In the genomic region with DNA sequence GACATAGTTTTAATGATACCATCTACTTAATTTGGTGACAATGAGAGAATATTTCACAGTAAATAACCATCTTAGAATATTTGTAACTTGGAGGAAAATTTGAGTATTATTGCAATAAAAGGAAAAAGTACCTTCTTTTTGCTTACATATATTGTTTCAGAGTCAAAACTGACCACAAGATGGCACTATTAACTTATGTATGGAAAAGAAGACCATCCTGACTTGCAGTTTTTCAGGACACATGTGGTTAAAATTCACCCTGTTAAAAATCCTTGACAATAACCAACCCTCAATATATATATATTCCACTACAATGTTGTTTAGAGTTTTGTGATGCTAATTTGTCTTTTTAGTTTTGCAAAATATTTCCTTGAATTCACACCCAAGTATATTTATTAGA, we compare ENCODE assay signal across 10 mouse cellular contexts. TPM values are rescaled to one million over a fixed set of nuclear protein-coding genes. Genes with fewer than 3 reads are reported as not detected.
A peak's percentile ranks its signal among the peaks of the same experiment; 100 is the strongest.
DNase-seq lines count a peak whose midpoint lies in the region; ATAC-seq and TF ChIP-seq lines count a peak whose summit lies in the region.
"Had no signal": no experiment of that assay in that cellular context is flagged by ENCODE, and none has a peak within 500 bp of the region (broad histone marks: within the 10 kb centered on the region; RNA-seq: fewer than 3 reads in every experiment).

No protein-coding gene starts in this region.

- H3K27ac ChIP-seq in hindbrain, embryonic 11.5 days (ENCODE audit: low read depth, low read length), result no peak overlapping the region
- H3K27ac ChIP-seq in hindbrain, embryonic 10.5 days, result no peak overlapping the region
- no peak overlapping the region for H3K27ac ChIP-seq in hindbrain, postnatal 0 days
- H3K27ac ChIP-seq: lung, embryonic 15.5 days; stomach, embryonic 15.5 days had no signal

- H3K4me2 ChIP-seq in hindbrain, embryonic 11.5 days (replicated peaks; ENCODE audit: low read depth, low read length), result no peak overlapping the region
- no peak overlapping the region for H3K4me2 ChIP-seq in hindbrain, postnatal 0 days (ENCODE audit: low read depth, low read length)
- H3K4me2 ChIP-seq: lung, embryonic 15.5 days; stomach, embryonic 15.5 days had no signal

- no peaks in the 10 kb centered on the region for H3K27me3 ChIP-seq in hindbrain, embryonic 11.5 days (ENCODE audit: control insufficient read depth, insufficient read depth, low read length)
- H3K27me3 ChIP-seq in hindbrain, embryonic 10.5 days (ENCODE audit: insufficient read depth, poor library complexity, severe bottlenecking), result no peaks in the 10 kb centered on the region
- H3K27me3 ChIP-seq in hindbrain, postnatal 0 days (ENCODE audit: insufficient read depth, low read length), result no peaks in the 10 kb centered on the region
- H3K27me3 ChIP-seq: lung, embryonic 15.5 days; stomach, embryonic 15.5 days had no signal

- H3K4me3 ChIP-seq in hindbrain, embryonic 11.5 days (ENCODE audit: low read depth, low read length), result no peak overlapping the region
- no peak overlapping the region for H3K4me3 ChIP-seq in hindbrain, embryonic 10.5 days
- H3K4me3 ChIP-seq in hindbrain, postnatal 0 days (ENCODE audit: low read length), result no peak overlapping the region
- H3K4me3 ChIP-seq: lung, embryonic 15.5 days; stomach, embryonic 15.5 days had no signal

- H3K9me3 ChIP-seq in hindbrain, embryonic 11.5 days (ENCODE audit: control insufficient read depth, low read length), result no peaks in the 10 kb centered on the region
- no peaks in the 10 kb centered on the region for H3K9me3 ChIP-seq in hindbrain, embryonic 10.5 days
- H3K9me3 ChIP-seq in hindbrain, postnatal 0 days (ENCODE audit: low read length), result no peaks in the 10 kb centered on the region
- H3K9me3 ChIP-seq: lung, embryonic 15.5 days; stomach, embryonic 15.5 days had no signal

- intact Hi-C loops in gastrocnemius, postnatal 36 days (cut with DNase I), result loop anchor here (10.0 kb wide), 1 partner anchor 971 kb away; no protein-coding TSS in a partner anchor

- H3K36me3 ChIP-seq in hindbrain, embryonic 11.5 days (ENCODE audit: control insufficient read depth, insufficient read depth, low read length), result no peaks in the 10 kb centered on the region
- H3K36me3 ChIP-seq in hindbrain, embryonic 10.5 days, result no peaks in the 10 kb centered on the region
- no peaks in the 10 kb centered on the region for H3K36me3 ChIP-seq in hindbrain, postnatal 0 days (ENCODE audit: insufficient read depth, low read length)
- H3K36me3 ChIP-seq: lung, embryonic 15.5 days; stomach, embryonic 15.5 days had no signal

- peak; percentile 69 for DNase-seq in hindbrain, embryonic 11.5 days (ENCODE audit: low spot score)
- DNase-seq in hindbrain, embryonic 10.5 days (ENCODE audit: low spot score), result no peak
- DNase-seq in 416B (ENCODE audit: low read depth), result peak; percentile 81
- peak; percentile 92 for DNase-seq in hindbrain, postnatal 0 days (ENCODE audit: low spot score)
- no peak for DNase-seq in gastrocnemius, postnatal 36 days
- DNase-seq in gastrocnemius, postnatal 25 days, result no peak
- no peak for DNase-seq in adrenal gland, postnatal 36 days

- no peak overlapping the region for H3K9ac ChIP-seq in hindbrain, embryonic 11.5 days (ENCODE audit: low read depth, low read length)
- no peak overlapping the region for H3K9ac ChIP-seq in hindbrain, postnatal 0 days (replicated peaks; ENCODE audit: low read length)
- H3K9ac ChIP-seq: lung, embryonic 15.5 days; stomach, embryonic 15.5 days had no signal

- TF ChIP-seq CTCF in hindbrain, postnatal 0 days (IDR thresholded peaks at IDR 0.05; ENCODE audit: low read depth), result peak; percentile 71

- H3K4me1 ChIP-seq in hindbrain, embryonic 11.5 days (replicated peaks; ENCODE audit: control insufficient read depth, insufficient read depth, low read length), result no peaks in the 10 kb centered on the region
- no peaks in the 10 kb centered on the region for H3K4me1 ChIP-seq in hindbrain, embryonic 10.5 days (replicated peaks)
- no peaks in the 10 kb centered on the region for H3K4me1 ChIP-seq in hindbrain, postnatal 0 days (ENCODE audit: insufficient read depth, low read length)
- H3K4me1 ChIP-seq: lung, embryonic 15.5 days; stomach, embryonic 15.5 days had no signal

- peak; percentile 45; the same call in 1 of the 2 replicates for ATAC-seq in hindbrain, embryonic 11.5 days (ENCODE audit: low FRiP score)
- peak; percentile 43 for ATAC-seq in activated CD4-positive, CD25-positive, alpha-beta regulatory T cell, adult 4 months
- peak; percentile 59; the same call in 1 of the 2 replicates for ATAC-seq in hindbrain, postnatal 0 days

RNA-seq across cellular contexts. Expression of gene Mrps30, which starts 16.5 kb away (rescaled TPM):
- 37.7 and 37.8 TPM in 2 replicates for polyA plus RNA-seq in hindbrain, embryonic 11.5 days (2014; fragmentation: Nextera tagmentation; extraction: Ambion mirVana)
- 38.8 and 39.6 TPM in 2 replicates for polyA plus RNA-seq in hindbrain, embryonic 10.5 days (2016; fragmentation: Nextera tagmentation; extraction: Ambion mirVana)
- 1 to 10 TPM; 1.8 to 3.0 TPM for polyA plus RNA-seq in activated CD4-positive, CD25-positive, alpha-beta regulatory T cell, adult 4 months (2017; shearing (Covaris generic))
- 22.3 and 27.7 TPM in 2 replicates for total RNA-seq in hindbrain, postnatal 0 days (2014; rRNA removed)
- polyA plus RNA-seq in hindbrain, postnatal 0 days (2015; fragmentation: Nextera tagmentation; extraction: Ambion mirVana), result 31.0 and 31.5 TPM in 2 replicates
- total RNA-seq in gastrocnemius, postnatal 36 days (2021), result 10 to 100 TPM; 14.4 to 17.5 TPM
- 10 to 100 TPM; 16.2 to 18.0 TPM for total RNA-seq in gastrocnemius, postnatal 25 days (2021)
- total RNA-seq in adrenal gland, postnatal 36 days (2021), result 10 to 100 TPM; 26.7 to 28.7 TPM

RNA-seq across cellular contexts. Expression of gene B430218F22Rik, which starts 17.1 kb away (rescaled TPM):
- 0.61 and 1.2 TPM in 2 replicates for polyA plus RNA-seq in hindbrain, embryonic 11.5 days (2014; fragmentation: Nextera tagmentation; extraction: Ambion mirVana)
- 0.49 and 1.1 TPM in 2 replicates for polyA plus RNA-seq in hindbrain, embryonic 10.5 days (2016; fragmentation: Nextera tagmentation; extraction: Ambion mirVana)
- under 1 TPM in 1 of 2 experiments, not detected in 1; 0.41 TPM for polyA plus RNA-seq in activated CD4-positive, CD25-positive, alpha-beta regulatory T cell, adult 4 months (2017; shearing (Covaris generic))
- total RNA-seq in hindbrain, postnatal 0 days (2014; rRNA removed), result 0.10 and 1.1 TPM in 2 replicates
- 2.4 and 2.6 TPM in 2 replicates for polyA plus RNA-seq in hindbrain, postnatal 0 days (2015; fragmentation: Nextera tagmentation; extraction: Ambion mirVana)
- not detected for total RNA-seq in gastrocnemius, postnatal 36 days (2021)
- total RNA-seq in gastrocnemius, postnatal 25 days (2021), result under 1 TPM in 1 of 2 experiments, not detected in 1; 0.19 TPM
- total RNA-seq in adrenal gland, postnatal 36 days (2021), result not detected

Comparison
In these comparisons a context has a peak if more than half of its experiments do, and no peak if none do; other contexts are left out.
1. DNase-seq: peak in hindbrain, embryonic 11.5 days (single experiment), 416B (single experiment) and hindbrain, postnatal 0 days (single experiment); none in hindbrain, embryonic 10.5 days (single experiment), gastrocnemius, postnatal 36 days (0 of 2), gastrocnemius, postnatal 25 days (single experiment) and adrenal gland, postnatal 36 days (0 of 2).
2. Peak in every context shown above with its lines, with median percentiles within 50 percentile points of each other: ATAC-seq.